Mouse (Mus musculus) spleen, adult 2 months (tissue): ENCODE measurements at regions not wholly inside any gene's neighbourhood (a gene's known extent, or its start where the extent isn't known, plus 50 kb on each side); places are given as distances from the start of the nearest gene placed in this dataset.

Experiments used
- CTCF ChIP-seq: fragments of 200-500 bp; IDR thresholded peaks from 2 replicates; pipeline ENCODE4 v1.5.1; 2011; ENCODE audit warnings: mild to moderate bottlenecking, inconsistent platforms; ENCODE audit not compliant: insufficient read depth, insufficient read length, insufficient replicate concordance; ENCODE audit errors: extremely low read depth
- POLR2A ChIP-seq: fragments of 200-500 bp; IDR thresholded peaks from 2 replicates; pipeline ENCODE4 v1.6.1; 2011; ENCODE audit warnings: low read depth, low read length, inconsistent platforms

DNA sequence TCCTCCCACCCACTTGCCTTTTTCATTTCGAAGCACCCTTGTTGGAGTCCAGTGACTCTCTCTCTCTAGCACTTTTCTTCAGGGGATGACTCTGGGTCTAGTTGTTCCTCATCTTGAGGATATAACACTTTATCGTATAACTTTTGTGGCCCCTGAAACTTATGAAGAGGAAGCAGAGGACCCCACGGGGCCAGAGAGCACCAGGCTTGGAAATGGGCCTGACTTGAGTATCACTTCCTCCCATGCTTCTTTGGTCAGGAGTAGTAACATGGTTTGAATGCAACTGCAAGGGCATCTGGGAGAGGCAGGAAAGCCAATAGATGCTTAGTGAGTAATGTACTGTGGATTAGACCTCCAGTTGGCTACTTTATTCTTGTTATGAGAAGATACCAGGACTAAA, 65.2 kb downstream of the Nog start:
- TF ChIP-seq CTCF (no peak), POLR2A (no peak)
